In the genomic region with DNA sequence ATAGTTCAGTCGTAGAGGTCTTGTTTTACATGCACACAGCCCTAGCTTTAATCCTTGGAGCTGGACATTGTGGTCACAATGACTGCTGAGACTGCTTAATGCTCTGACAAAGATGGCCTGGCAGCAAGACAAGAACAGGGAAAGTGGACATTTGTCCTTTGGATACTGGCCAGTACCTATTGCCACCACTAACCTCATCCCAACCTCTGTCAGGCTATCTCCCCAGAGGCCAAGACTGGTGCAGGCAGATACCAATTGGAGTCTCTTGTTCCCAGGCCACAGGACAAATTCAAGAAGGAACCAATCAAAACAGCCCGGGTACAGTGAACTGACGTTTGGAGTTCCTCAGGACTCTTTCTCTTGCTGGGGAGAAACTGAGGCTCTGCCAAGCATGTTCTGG, we compare ENCODE assay signal across 13 mouse cellular contexts. TPM values are rescaled to one million over a fixed set of nuclear protein-coding genes. Genes with fewer than 3 reads are reported as not detected.
"Had no signal": no experiment of that assay in that cellular context is flagged by ENCODE, and none has a peak within 500 bp of the region (broad histone marks: within the 10 kb centered on the region; RNA-seq: fewer than 3 reads in every experiment).

No protein-coding gene starts in this region.

- H3K36me3 ChIP-seq: limb, embryonic 15.5 days; liver, embryonic 13.5 days; midbrain, embryonic 12.5 days; neural tube, embryonic 13.5 days had no signal

- H3K27me3 ChIP-seq: limb, embryonic 15.5 days; liver, embryonic 13.5 days; midbrain, embryonic 12.5 days; neural tube, embryonic 13.5 days had no signal

- DNase-seq: kidney, postnatal 36 days; liver, embryonic 13.5 days; lung, adult 18-20 months; retina, postnatal 1 day; right cerebral cortex, postnatal 4 days; thymus, postnatal 36 days had no signal

- H3K4me2 ChIP-seq: limb, embryonic 15.5 days; liver, embryonic 13.5 days; midbrain, embryonic 12.5 days; neural tube, embryonic 13.5 days had no signal

- H3K4me3 ChIP-seq: limb, embryonic 15.5 days; liver, embryonic 13.5 days; midbrain, embryonic 12.5 days; neural tube, embryonic 13.5 days had no signal

- H3K9me3 ChIP-seq: limb, embryonic 15.5 days; liver, embryonic 13.5 days had no signal

- H3K9ac ChIP-seq: limb, embryonic 15.5 days; liver, embryonic 13.5 days; midbrain, embryonic 12.5 days; neural tube, embryonic 13.5 days had no signal

- ATAC-seq: midbrain, embryonic 16.5 days had no signal

- H3K27ac ChIP-seq: kidney, postnatal 0 days; limb, embryonic 15.5 days; liver, embryonic 13.5 days; midbrain, embryonic 12.5 days; neural tube, embryonic 13.5 days had no signal

RNA-seq across cellular contexts. Expression of a gene that starts 11.7 kb away (rescaled TPM):
- total RNA-seq: left cerebral cortex, postnatal 14 days; megakaryocyte-erythroid progenitor cell, adult 5-6 weeks had no signal
- polyA plus RNA-seq: midbrain, embryonic 16.5 days had no signal

RNA-seq across cellular contexts. Expression of a gene that starts 29.1 kb away (rescaled TPM):
- total RNA-seq: megakaryocyte-erythroid progenitor cell, adult 5-6 weeks had no signal

RNA-seq across cellular contexts. Expression of a gene that starts 31.2 kb away (rescaled TPM):
- total RNA-seq: megakaryocyte-erythroid progenitor cell, adult 5-6 weeks had no signal

RNA-seq across cellular contexts. Expression of a gene that starts 36.9 kb away (rescaled TPM):
- total RNA-seq: megakaryocyte-erythroid progenitor cell, adult 5-6 weeks had no signal
